Mouse (Mus musculus) ES-Bruce4 (cell line): Measurements from ENCODE around the gene Gm43720. TPM values are rescaled to one million over a fixed set of nuclear protein-coding genes. Genes with fewer than 3 reads are reported as not detected.
A peak's percentile ranks its signal among the peaks of the same experiment; 100 is the strongest.

Source experiments
- H3K27ac ChIP-seq: 2 replicates; pipeline ENCODE4 v1.5.1; 2012; ENCODE audit warnings: low read length, inconsistent platforms; ENCODE audit not compliant: insufficient read depth
- H3K27me3 ChIP-seq: 2 replicates; pipeline ENCODE4 v1.6.1; 2012; ENCODE audit warnings: mild to moderate bottlenecking, low read length, inconsistent platforms; ENCODE audit not compliant: control insufficient read depth, poor library complexity, insufficient read depth, severe bottlenecking
- H3K36me3 ChIP-seq: 2 replicates; pipeline ENCODE4 v1.6.1; 2012; ENCODE audit warnings: inconsistent platforms, mild to moderate bottlenecking, low read length, moderate library complexity; ENCODE audit not compliant: control insufficient read depth, poor library complexity, insufficient read depth, severe bottlenecking
- H3K4me1 ChIP-seq: one replicate; pipeline ENCODE4 v1.8.1; 2011; ENCODE audit warnings: low read length; ENCODE audit not compliant: control insufficient read depth, insufficient read depth
- H3K4me3 ChIP-seq: 2 replicates; pipeline ENCODE4 v1.5.1; 2011; ENCODE audit warnings: low read depth, mild to moderate bottlenecking, low read length
- H3K9ac ChIP-seq: 2 replicates; pipeline ENCODE4 v1.6.1; 2012; ENCODE audit warnings: low read depth, mild to moderate bottlenecking, inconsistent platforms; ENCODE audit not compliant: poor library complexity, severe bottlenecking
- H3K9me3 ChIP-seq: replicated peaks from 2 replicates; pipeline ENCODE4 v1.6.1; 2012; ENCODE audit warnings: mild to moderate bottlenecking, low read length, inconsistent platforms; ENCODE audit not compliant: control insufficient read depth, poor library complexity, insufficient read depth, severe bottlenecking
- CTCF ChIP-seq: IDR thresholded peaks from one replicate; pipeline ENCODE4 v1.8.1; 2011; ENCODE audit warnings: low read depth, low read length
- EP300 ChIP-seq: IDR thresholded peaks from 2 replicates; pipeline ENCODE4 v1.6.1; 2011; ENCODE audit warnings: low read depth, low read length; ENCODE audit not compliant: insufficient read depth
- POLR2A ChIP-seq: IDR thresholded peaks from one replicate; pipeline ENCODE4 v1.8.1; 2011; ENCODE audit warnings: low read length; ENCODE audit not compliant: insufficient read depth
- polyA plus RNA-seq: library from polyadenylated mRNA; stranded (reverse); fragments of >200 nt; gene quantifications from 2 replicates; pipeline ENCODE4 v1.2.4, GENCODE M21; 2011; ENCODE audit warnings: low read depth; ENCODE audit not compliant: missing spikeins, insufficient read depth, insufficient read length

Gene Gm43720
- polyA plus RNA-seq, 1 experiment = not detected

DNA sequence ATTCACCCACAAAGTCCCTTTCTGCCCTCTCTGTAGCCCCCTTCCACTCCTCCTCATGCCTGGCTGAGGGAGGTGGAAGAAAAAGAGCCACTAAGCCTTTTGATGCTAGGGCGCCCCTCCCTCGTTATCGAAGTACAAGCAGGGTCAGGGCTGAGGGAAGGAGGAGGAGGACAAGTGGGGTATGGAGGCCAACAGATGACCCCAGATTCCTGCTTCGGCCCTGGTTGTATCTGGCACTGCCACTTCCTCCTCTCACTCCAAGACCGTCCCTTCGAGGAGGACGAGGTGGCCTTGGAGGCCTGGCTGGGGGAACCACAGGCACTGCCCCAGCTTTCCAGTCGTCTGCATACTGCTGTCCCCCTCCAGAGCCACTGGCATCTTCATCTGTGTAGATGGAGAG lies 5.6 kb downstream of the Gm43720 start:
- Histone ChIP-seq H3K9ac (no peak overlapping the region), H3K4me3 (no peak overlapping the region), H3K27me3 (no peaks in the 10 kb centered on the region), H3K4me1 (no peaks in the 10 kb centered on the region), H3K36me3 (no peaks in the 10 kb centered on the region), H3K27ac (no peak overlapping the region), H3K9me3 (no peaks in the 10 kb centered on the region)
- TF ChIP-seq EP300 = no peak
- no peak for TF ChIP-seq CTCF
- no peak for TF ChIP-seq POLR2A

- no peaks in the 10 kb centered on the region for H3K9me3 ChIP-seq
- no peaks in the 10 kb centered on the region for H3K27me3 ChIP-seq
- no peaks in the 10 kb centered on the region for H3K4me1 ChIP-seq
- TF ChIP-seq POLR2A = no peak
- TF ChIP-seq EP300 = no peak
- TF ChIP-seq CTCF = no peak
- H3K9ac ChIP-seq = peak within 1 kb of the TSS; percentile 32
- no peak within 1 kb of the TSS for H3K27ac ChIP-seq
- H3K36me3 ChIP-seq = no peaks in the 10 kb centered on the region
- H3K4me3 ChIP-seq = peak within 1 kb of the TSS; percentile 11
Measured at GRCm38 (mm10) chr5:138272409-138272923, 7.3 kb downstream of the Gm43720 start, which contains the start of gene Gal3st4. Gene Gal3st4 (minus strand): TSS chr5:138272840.

DNA sequence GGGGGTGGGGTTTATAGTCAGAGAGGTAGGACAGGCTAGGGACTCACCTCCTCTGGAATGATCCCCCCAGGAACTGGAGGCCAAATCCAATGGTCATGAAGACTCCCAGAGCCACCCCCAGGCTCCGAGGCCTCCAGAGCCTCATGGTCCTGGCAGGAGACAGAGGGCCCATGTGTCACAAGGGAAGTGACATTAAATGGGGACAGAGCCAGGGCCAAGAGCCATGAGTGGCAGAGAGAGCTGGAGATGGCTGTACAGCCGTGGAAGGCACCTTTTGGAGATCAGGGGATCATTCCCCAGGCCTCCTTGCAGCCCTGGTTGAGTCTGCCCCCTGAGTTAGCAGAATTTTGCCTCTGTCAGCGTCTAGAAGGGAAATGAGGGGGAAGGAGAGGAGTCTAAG lies 8.5 kb downstream of the Gm43720 start:
- Histone ChIP-seq H3K4me1 (no peaks in the 10 kb centered on the region), H3K27ac (no peak overlapping the region), H3K9ac (no peak overlapping the region)

GRCm38 (mm10) chr5:138268980-138269379 lies 10.8 kb downstream of the Gm43720 start:
- Histone ChIP-seq H3K27ac (no peak overlapping the region), H3K4me1 (no peaks in the 10 kb centered on the region), H3K9me3 (no peaks in the 10 kb centered on the region), H3K27me3 (no peaks in the 10 kb centered on the region), H3K9ac (no peak overlapping the region), H3K4me3 (no peak overlapping the region), H3K36me3 (no peaks in the 10 kb centered on the region)
- TF ChIP-seq POLR2A (no peak), CTCF (no peak), EP300 (no peak)

More for the DNA sequence above, 8.5 kb downstream of the Gm43720 start:
- Histone ChIP-seq H3K27me3 (no peaks in the 10 kb centered on the region), H3K4me3 (no peak overlapping the region), H3K36me3 (no peaks in the 10 kb centered on the region), H3K9me3 (no peaks in the 10 kb centered on the region)
- no peak for TF ChIP-seq POLR2A
- no peak for TF ChIP-seq CTCF
- TF ChIP-seq EP300 = no peak

GRCm38 (mm10) chr5:138267114-138267513 lies 12.6 kb downstream of the Gm43720 start:
- no peak overlapping the region for H3K27ac ChIP-seq
- H3K9ac ChIP-seq = no peak overlapping the region
- H3K36me3 ChIP-seq = no peaks in the 10 kb centered on the region
- TF ChIP-seq CTCF = no peak
- TF ChIP-seq POLR2A = no peak
- TF ChIP-seq EP300 = no peak
- no peaks in the 10 kb centered on the region for H3K27me3 ChIP-seq
- no peaks in the 10 kb centered on the region for H3K4me1 ChIP-seq
- H3K9me3 ChIP-seq = no peaks in the 10 kb centered on the region
- H3K4me3 ChIP-seq = no peak overlapping the region

GRCm38 (mm10) chr5:138265712-138266111 lies 14.0 kb downstream of the Gm43720 start:
- no peaks in the 10 kb centered on the region for H3K4me1 ChIP-seq
- H3K27me3 ChIP-seq = no peaks in the 10 kb centered on the region
- H3K36me3 ChIP-seq = peaks cover 3% of the 10 kb centered on the region; the same call in 1 of the 2 replicates
- H3K9ac ChIP-seq = no peak overlapping the region
- H3K9me3 ChIP-seq = no peaks in the 10 kb centered on the region
- H3K27ac ChIP-seq = no peak overlapping the region
- TF ChIP-seq EP300 (no peak), POLR2A (no peak), CTCF (no peak)
- no peak overlapping the region for H3K4me3 ChIP-seq
